Mouse (Mus musculus) stomach, postnatal 0 days (tissue): ENCODE measurements around the gene Zfp740.

Source experiments
- CTCF ChIP-seq: IDR thresholded peaks from 2 replicates; pipeline ENCODE4 v1.5.1; 2016; ENCODE audit warnings: antibody characterized with exemption, low read depth, mild to moderate bottlenecking, moderate library complexity
- EP300 ChIP-seq: optimal IDR thresholded peaks from 2 replicates; pipeline ENCODE3; 2016; ENCODE audit warnings: antibody characterized with exemption

DNA sequence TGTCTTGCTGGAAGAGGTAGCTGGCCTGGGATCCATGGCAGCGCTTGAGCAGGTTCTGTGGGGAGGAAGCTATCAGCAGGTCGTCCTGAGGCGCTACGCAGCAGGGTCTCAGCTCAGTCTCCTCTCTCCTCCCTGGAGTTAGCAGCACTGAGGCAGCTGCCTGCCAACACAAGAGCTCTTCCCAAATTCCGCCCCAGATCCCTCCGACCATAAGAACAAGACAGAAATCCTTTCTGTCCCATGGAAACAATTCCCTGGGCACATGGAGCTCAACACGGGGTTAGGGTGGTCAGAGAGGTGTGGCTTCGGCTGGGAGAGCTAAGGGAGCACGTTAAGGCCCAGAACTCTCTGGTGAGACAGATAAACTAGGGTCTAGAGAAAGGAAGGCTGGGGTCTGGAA is 23.9 kb upstream of the Zfp740 start:
- TF ChIP-seq CTCF (no peak), EP300 (no peak)
